Mouse (Mus musculus): ENCODE measurements around the gene 0610040J01Rik. TPM values are rescaled to one million over a fixed set of nuclear protein-coding genes. Genes with fewer than 3 reads are reported as not detected.

The 0610040J01Rik gene
- polyA plus RNA-seq, 1 experiment from 2014 or later: 0.94 TPM

DNA sequence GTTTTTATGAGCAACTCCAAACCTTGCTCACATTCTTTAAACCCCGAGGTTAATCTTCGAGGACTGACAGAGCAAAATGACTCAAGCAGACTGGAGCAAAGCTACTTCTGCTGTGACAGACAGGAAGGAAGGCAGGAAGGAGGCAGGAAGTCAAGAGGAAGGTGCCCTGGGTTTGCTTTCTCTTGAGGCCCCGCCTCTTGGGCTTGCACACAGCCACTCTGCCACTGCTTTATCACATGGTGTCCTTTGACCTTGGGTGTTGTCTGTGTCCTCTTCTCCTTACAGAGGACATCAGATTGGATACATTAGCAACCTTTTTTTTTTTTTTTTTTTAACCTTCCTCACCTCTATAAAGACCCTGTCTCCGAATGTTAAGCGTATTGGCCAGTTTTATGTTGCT lies 25.0 kb downstream of the 0610040J01Rik start:
- Histone ChIP-seq H3K9ac (ENCODE audit: low read length) (no peak overlapping the region), H3K27me3 (ENCODE audit: control insufficient read depth, insufficient read depth, low read length) (no peaks in the 10 kb centered on the region), H3K36me3 (ENCODE audit: control insufficient read depth, insufficient read depth, low read length) (no peaks in the 10 kb centered on the region), H3K27ac (ENCODE audit: low read depth, low read length) (no peak overlapping the region), H3K4me1 (replicated peaks; ENCODE audit: control insufficient read depth, insufficient read depth, low read length) (no peaks in the 10 kb centered on the region), H3K4me2 (ENCODE audit: low read depth, low read length, severe bottlenecking) (no peak overlapping the region), H3K4me3 (ENCODE audit: low read depth, low read length) (no peak overlapping the region), H3K9me3 (ENCODE audit: control insufficient read depth, low read length) (no peaks in the 10 kb centered on the region)
- ATAC-seq (replicated peaks; ENCODE audit: low FRiP score) (no peak), DNase-seq (ENCODE audit: low spot score) (no peak)
- 89% methylated on average over 5 of the region's 5 CpGs for WGBS

DNA sequence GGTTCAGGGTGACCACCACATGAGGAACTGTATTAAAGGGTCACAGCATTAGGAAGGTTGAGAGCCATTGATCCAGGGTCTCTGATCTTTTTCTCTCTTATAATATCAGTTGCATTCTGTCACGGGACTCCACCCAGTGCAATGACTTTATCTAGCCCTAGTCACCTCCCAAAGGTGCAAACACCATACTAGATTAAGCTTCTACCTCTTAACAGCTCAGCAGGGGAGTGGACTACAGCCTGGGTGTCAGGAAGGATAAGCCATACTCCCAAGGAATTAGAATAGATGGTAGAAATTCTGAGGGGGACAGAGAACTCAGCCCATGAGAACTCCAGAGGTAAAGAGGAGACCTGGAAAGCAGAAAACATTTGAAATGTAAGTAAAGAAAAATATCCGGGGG lies 25.7 kb downstream of the 0610040J01Rik start:
- H3K4me2 ChIP-seq (ENCODE audit: low read depth, low read length, severe bottlenecking): no peak overlapping the region
- H3K27me3 ChIP-seq (ENCODE audit: control insufficient read depth, insufficient read depth, low read length): no peaks in the 10 kb centered on the region
- no peak overlapping the region for H3K27ac ChIP-seq (ENCODE audit: low read depth, low read length)
- H3K4me3 ChIP-seq (ENCODE audit: low read depth, low read length): no peak overlapping the region
- no peak for DNase-seq (ENCODE audit: low spot score)
- H3K36me3 ChIP-seq (ENCODE audit: control insufficient read depth, insufficient read depth, low read length): no peaks in the 10 kb centered on the region
- no peaks in the 10 kb centered on the region for H3K4me1 ChIP-seq (replicated peaks; ENCODE audit: control insufficient read depth, insufficient read depth, low read length)
- H3K9ac ChIP-seq (ENCODE audit: low read length): no peak overlapping the region
- H3K9me3 ChIP-seq (ENCODE audit: control insufficient read depth, low read length): no peaks in the 10 kb centered on the region
- no peak for ATAC-seq (replicated peaks; ENCODE audit: low FRiP score)
- WGBS: 82% methylated on average over 2 of the region's 2 CpGs

- H3K9ac ChIP-seq (ENCODE audit: low read length): no peak overlapping the region
- H3K4me1 ChIP-seq (replicated peaks; ENCODE audit: control insufficient read depth, insufficient read depth, low read length): no peaks in the 10 kb centered on the region
- ATAC-seq (replicated peaks; ENCODE audit: low FRiP score): no peak
- H3K27ac ChIP-seq (ENCODE audit: low read depth, low read length): no peak overlapping the region
- H3K9me3 ChIP-seq (ENCODE audit: control insufficient read depth, low read length): no peaks in the 10 kb centered on the region
- H3K4me3 ChIP-seq (ENCODE audit: low read depth, low read length): no peak overlapping the region
- no peak overlapping the region for H3K4me2 ChIP-seq (ENCODE audit: low read depth, low read length, severe bottlenecking)
- H3K36me3 ChIP-seq (ENCODE audit: control insufficient read depth, insufficient read depth, low read length): no peaks in the 10 kb centered on the region
- 90% methylated on average over 12 of the region's 12 CpGs for WGBS
- DNase-seq (ENCODE audit: low spot score): no peak
- H3K27me3 ChIP-seq (ENCODE audit: control insufficient read depth, insufficient read depth, low read length): no peaks in the 10 kb centered on the region
These were observed 27.7 kb downstream of the 0610040J01Rik start for GRCm38 (mm10) chr5:63839801-63840416.

GRCm38 (mm10) chr5:63847080-63847479 lies 34.9 kb downstream of the 0610040J01Rik start:
- H3K4me3 ChIP-seq (ENCODE audit: low read depth, low read length): no peak overlapping the region
- no peak overlapping the region for H3K4me2 ChIP-seq (ENCODE audit: low read depth, low read length, severe bottlenecking)
- no peaks in the 10 kb centered on the region for H3K36me3 ChIP-seq (ENCODE audit: control insufficient read depth, insufficient read depth, low read length)
- H3K27me3 ChIP-seq (ENCODE audit: control insufficient read depth, insufficient read depth, low read length): no peaks in the 10 kb centered on the region
- no peak for ATAC-seq (replicated peaks; ENCODE audit: low FRiP score)
- WGBS: 93% methylated on average over 8 of the region's 8 CpGs
- peaks cover 3% of the 10 kb centered on the region; the same call in 1 of the 2 replicates for H3K9me3 ChIP-seq (ENCODE audit: control insufficient read depth, low read length)
- no peak overlapping the region for H3K27ac ChIP-seq (ENCODE audit: low read depth, low read length)
- no peak for DNase-seq (ENCODE audit: low spot score)
- H3K9ac ChIP-seq (ENCODE audit: low read length): no peak overlapping the region
- H3K4me1 ChIP-seq (replicated peaks; ENCODE audit: control insufficient read depth, insufficient read depth, low read length): no peaks in the 10 kb centered on the region

- Histone ChIP-seq H3K27me3 (ENCODE audit: control insufficient read depth, insufficient read depth, low read length) (no peaks in the 10 kb centered on the region), H3K4me1 (replicated peaks; ENCODE audit: control insufficient read depth, insufficient read depth, low read length) (no peaks in the 10 kb centered on the region), H3K36me3 (ENCODE audit: control insufficient read depth, insufficient read depth, low read length) (no peaks in the 10 kb centered on the region), H3K4me3 (ENCODE audit: low read depth, low read length) (no peak overlapping the region), H3K27ac (ENCODE audit: low read depth, low read length) (no peak overlapping the region), H3K4me2 (ENCODE audit: low read depth, low read length, severe bottlenecking) (no peak overlapping the region), H3K9me3 (ENCODE audit: control insufficient read depth, low read length) (peaks cover 3% of the 10 kb centered on the region; the same call in 1 of the 2 replicates), H3K9ac (ENCODE audit: low read length) (no peak overlapping the region)
- 93% methylated on average over 13 of the region's 13 CpGs for WGBS
- no peak for DNase-seq (ENCODE audit: low spot score)
- ATAC-seq (replicated peaks; ENCODE audit: low FRiP score): no peak
These were observed 35.5 kb downstream of the 0610040J01Rik start for GRCm38 (mm10) chr5:63847541-63848226.

GRCm38 (mm10) chr5:63858901-63859300 lies 46.7 kb downstream of the 0610040J01Rik start:
- H3K9me3 ChIP-seq (ENCODE audit: control insufficient read depth, low read length): no peaks in the 10 kb centered on the region
- no peak overlapping the region for H3K4me3 ChIP-seq (ENCODE audit: low read depth, low read length)
- H3K27me3 ChIP-seq (ENCODE audit: control insufficient read depth, insufficient read depth, low read length): no peaks in the 10 kb centered on the region
- no peak for DNase-seq (ENCODE audit: low spot score)
- H3K9ac ChIP-seq (ENCODE audit: low read length): no peak overlapping the region
- H3K4me1 ChIP-seq (replicated peaks; ENCODE audit: control insufficient read depth, insufficient read depth, low read length): no peaks in the 10 kb centered on the region
- H3K27ac ChIP-seq (ENCODE audit: low read depth, low read length): no peak overlapping the region
- ATAC-seq (replicated peaks; ENCODE audit: low FRiP score): no peak
- H3K36me3 ChIP-seq (ENCODE audit: control insufficient read depth, insufficient read depth, low read length): no peaks in the 10 kb centered on the region
- H3K4me2 ChIP-seq (ENCODE audit: low read depth, low read length, severe bottlenecking): no peak overlapping the region
- WGBS: 90% methylated on average over 8 of the region's 8 CpGs

DNA sequence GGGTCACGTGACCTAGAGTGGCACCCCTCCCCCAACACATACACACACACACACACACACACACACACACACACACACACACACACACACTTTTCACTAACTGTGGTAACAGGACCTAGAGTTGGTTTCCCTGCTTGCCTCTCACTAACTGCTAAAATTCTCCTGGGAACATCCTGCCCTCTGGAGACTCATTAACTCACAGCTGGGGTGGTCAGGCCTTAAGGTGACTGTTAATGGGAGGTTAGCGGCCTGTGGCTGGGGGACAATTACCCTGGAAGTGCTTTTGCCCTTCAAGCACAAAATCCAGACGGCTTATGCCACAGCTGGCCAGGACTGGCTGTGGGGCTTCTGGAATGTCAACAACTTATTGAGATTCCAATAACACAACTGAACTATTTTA lies 55.3 kb downstream of the 0610040J01Rik start:
- 20% methylated on average over 3 of the region's 3 CpGs for WGBS
- no peaks in the 10 kb centered on the region for H3K27me3 ChIP-seq (ENCODE audit: control insufficient read depth, insufficient read depth, low read length)
- no peak overlapping the region for H3K9ac ChIP-seq (ENCODE audit: low read length)
- H3K4me1 ChIP-seq (replicated peaks; ENCODE audit: control insufficient read depth, insufficient read depth, low read length): peaks cover 3% of the 10 kb centered on the region; the same call in 1 of the 2 replicates
- no peaks in the 10 kb centered on the region for H3K9me3 ChIP-seq (ENCODE audit: control insufficient read depth, low read length)
- DNase-seq (ENCODE audit: low spot score) (no peak), ATAC-seq (replicated peaks; ENCODE audit: low FRiP score) (no peak)
- no peak overlapping the region for H3K4me3 ChIP-seq (ENCODE audit: low read depth, low read length)
- no peaks in the 10 kb centered on the region for H3K36me3 ChIP-seq (ENCODE audit: control insufficient read depth, insufficient read depth, low read length)
- no peak overlapping the region for H3K27ac ChIP-seq (ENCODE audit: low read depth, low read length)
- H3K4me2 ChIP-seq (ENCODE audit: low read depth, low read length, severe bottlenecking): no peak overlapping the region

- ATAC-seq (replicated peaks; ENCODE audit: low FRiP score): peak; percentile 69
These were observed 60.2 kb downstream of the 0610040J01Rik start for GRCm38 (mm10) chr5:63872176-63872932.

More at GRCm38 (mm10) chr5:63872176-63872932, 60.2 kb downstream of the 0610040J01Rik start:
- Histone ChIP-seq H3K4me2 (ENCODE audit: low read depth, low read length, severe bottlenecking) (no peak overlapping the region), H3K4me1 (replicated peaks; ENCODE audit: control insufficient read depth, insufficient read depth, low read length) (peaks cover 3% of the 10 kb centered on the region; the same call in 1 of the 2 replicates), H3K27me3 (ENCODE audit: control insufficient read depth, insufficient read depth, low read length) (no peaks in the 10 kb centered on the region), H3K36me3 (ENCODE audit: control insufficient read depth, insufficient read depth, low read length) (no peaks in the 10 kb centered on the region), H3K4me3 (ENCODE audit: low read depth, low read length) (no peak overlapping the region), H3K9ac (ENCODE audit: low read length) (peak overlapping the region; percentile 16; the same call in 1 of the 2 replicates), H3K9me3 (ENCODE audit: control insufficient read depth, low read length) (no peaks in the 10 kb centered on the region), H3K27ac (ENCODE audit: low read depth, low read length) (0 out of 2 replicates have a peak overlapping the region, but pooled peaks have one; percentile 18)
- 41% methylated on average over 17 of the region's 17 CpGs for WGBS
- peak; percentile 55 for DNase-seq (ENCODE audit: low spot score)
